Mouse (Mus musculus) CH12.LX (cell line): ENCODE results near the gene Gtf2h1.

Experiments
- CTCF ChIP-seq, 2 experiments: IDR thresholded peaks in 1 of 2; conservative IDR thresholded peaks in 1 of 2; 2 replicates each; pipeline ENCODE4 v1.5.1; 2011 to 2012; ENCODE audit warnings: low read depth in 2 of 2, low read length in 2 of 2, improper control_type of control experiment in 1 of 2, inconsistent platforms in 1 of 2, mild to moderate bottlenecking in 1 of 2, moderate library complexity in 1 of 2
- EP300 ChIP-seq: IDR thresholded peaks from 2 replicates; pipeline ENCODE4 v1.6.1; 2011; ENCODE audit warnings: low read length, improper control_type of control experiment
- MAFK ChIP-seq: IDR thresholded peaks from 2 replicates; pipeline ENCODE4 v1.6.1; 2011; ENCODE audit warnings: low read length, improper control_type of control experiment; ENCODE audit not compliant: insufficient replicate concordance
- POLR2A ChIP-seq: IDR thresholded peaks from 2 replicates; pipeline ENCODE4 v1.6.1; 2011; ENCODE audit warnings: low read depth, mild to moderate bottlenecking, improper control_type of control experiment, low read length
- TCF12 ChIP-seq: IDR thresholded peaks from 2 replicates; pipeline ENCODE4 v1.6.1; 2014; ENCODE audit warnings: low read depth, mild to moderate bottlenecking, inconsistent platforms, low read length, improper control_type of control experiment
- ZC3H11A ChIP-seq: IDR thresholded peaks from 2 replicates; pipeline ENCODE4 v1.6.1; 2012; ENCODE audit warnings: low read depth, mild to moderate bottlenecking, inconsistent platforms, low read length, improper control_type of control experiment
- ZNF384 ChIP-seq: IDR thresholded peaks from 2 replicates; pipeline ENCODE4 v1.6.1; 2012; ENCODE audit warnings: low read depth, low read length, improper control_type of control experiment, inconsistent platforms

GRCm38 (mm10) chr7:46852666-46853065 lies 56.8 kb downstream of the Gtf2h1 start:
- no peak for TF ChIP-seq MAFK
- TF ChIP-seq CTCF (conservative IDR thresholded peaks at IDR 0.05 in 1 of 2, IDR thresholded peaks at IDR 0.05 in 1 of 2; ENCODE audit: low read depth in 2 of 2, low read length in 2 of 2): no peak
- no peak for TF ChIP-seq TCF12
- TF ChIP-seq ZNF384: no peak
- TF ChIP-seq ZC3H11A: no peak
- no peak for TF ChIP-seq POLR2A
- no peak for TF ChIP-seq EP300
